Mouse (Mus musculus) lung, embryonic 14.5 days (tissue): Measurements from ENCODE around the gene Fam207a. TPM values are rescaled to one million over a fixed set of nuclear protein-coding genes. Genes with fewer than 3 reads are reported as not detected.

Experiments used
- ATAC-seq: fragments of 200-750 bp; cut with Nextera tagmentation; 2 replicates; pipeline ENCODE4 v1.8.0; 2017; ENCODE audit warnings: mild to moderate bottlenecking, moderate TSS enrichment, moderate library complexity; ENCODE audit not compliant: insufficient read depth
- DNase-seq: peaks from one replicate; pipeline ENCODE4 v3.0.0-alpha.2; 2015
- H3K27ac ChIP-seq: fragments of 300-500 bp; sonication (generic); 2 replicates; pipeline ENCODE4 v1.5.1; 2014; ENCODE audit warnings: low read depth, mild to moderate bottlenecking, moderate library complexity
- H3K27me3 ChIP-seq: fragments of 300-500 bp; sonication (generic); 2 replicates; pipeline ENCODE4 v1.6.1; 2014; ENCODE audit warnings: low read length, control low read depth; ENCODE audit not compliant: insufficient read depth
- H3K36me3 ChIP-seq: fragments of 300-500 bp; sonication (generic); 2 replicates; pipeline ENCODE4 v1.6.1; 2014; ENCODE audit warnings: control low read depth; ENCODE audit not compliant: insufficient read depth
- H3K4me1 ChIP-seq: fragments of 300-500 bp; sonication (generic); 2 replicates; pipeline ENCODE4 v1.6.1; 2014; ENCODE audit warnings: antibody characterized with exemption, control low read depth; ENCODE audit not compliant: insufficient read depth
- H3K4me2 ChIP-seq: fragments of 300-500 bp; sonication (generic); 2 replicates; pipeline ENCODE4 v1.6.1; 2014; ENCODE audit warnings: mild to moderate bottlenecking
- H3K4me3 ChIP-seq: fragments of 300-500 bp; sonication (generic); 2 replicates; pipeline ENCODE4 v1.5.1; 2014; ENCODE audit warnings: low read depth, low read length
- H3K9ac ChIP-seq: fragments of 300-500 bp; sonication (generic); 2 replicates; pipeline ENCODE4 v1.6.1; 2014
- H3K9me3 ChIP-seq: fragments of 300-500 bp; sonication (generic); 2 replicates; pipeline ENCODE4 v1.6.1; 2016; ENCODE audit warnings: low read depth, low read length, control low read depth
- CTCF ChIP-seq: IDR thresholded peaks from 2 replicates; pipeline ENCODE4 v1.5.1; 2016; ENCODE audit warnings: antibody characterized with exemption, low read depth
- WGBS: fragments of 180-500 bp; shearing (Covaris S2); extraction: QIAGEN DNeasy Blood & Tissue Kit; methylation state at CpG from one replicate; pipeline ENCODE4 v1.1.7; 2014; 5-methylcytosine and 5-hydroxymethylcytosine counted together
- polyA plus RNA-seq: library from polyadenylated mRNA; unstranded; fragments of >200 nt; fragmentation: Nextera tagmentation; extraction: Ambion mirVana; gene quantifications from 2 replicates; pipeline ENCODE4 v1.2.1, GENCODE M21; 2014

Fam207a gene
- polyA plus RNA-seq, 1 experiment from 2014 or later = 43.8 TPM

- peaks cover 5% of the 10 kb centered on the region; the same call in 1 of the 2 replicates for H3K4me1 ChIP-seq
- H3K27ac ChIP-seq = no peak overlapping the region
- TF ChIP-seq CTCF = no peak
- no peaks in the 10 kb centered on the region for H3K27me3 ChIP-seq
- 76% methylated on average over 3 of the region's 3 CpGs for WGBS
- H3K4me3 ChIP-seq = no peak overlapping the region
- no peak overlapping the region for H3K9ac ChIP-seq
- H3K4me2 ChIP-seq = no peak overlapping the region
- no peaks in the 10 kb centered on the region for H3K36me3 ChIP-seq
- no peaks in the 10 kb centered on the region for H3K9me3 ChIP-seq
- no peak for DNase-seq
- no peak for ATAC-seq
Measured at GRCm38 (mm10) chr10:77457701-77458100, 57.9 kb downstream of the Fam207a start.

GRCm38 (mm10) chr10:77456507-77456906 lies 59.1 kb downstream of the Fam207a start:
- DNase-seq (no peak), ATAC-seq (no peak)
- Histone ChIP-seq H3K4me1 (peaks cover 5% of the 10 kb centered on the region; the same call in 1 of the 2 replicates), H3K36me3 (no peaks in the 10 kb centered on the region), H3K27ac (peak overlapping the region; percentile 30; the same call in 1 of the 2 replicates), H3K9ac (no peak overlapping the region), H3K27me3 (no peaks in the 10 kb centered on the region), H3K9me3 (no peaks in the 10 kb centered on the region), H3K4me3 (no peak overlapping the region), H3K4me2 (no peak overlapping the region)
- no peak for TF ChIP-seq CTCF
- 70% methylated on average over 7 of the region's 7 CpGs for WGBS

GRCm38 (mm10) chr10:77455251-77456010 lies 60.2 kb downstream of the Fam207a start:
- peak; percentile 45; the same call in 1 of the 2 replicates for ATAC-seq
- no peaks in the 10 kb centered on the region for H3K36me3 ChIP-seq
- H3K27ac ChIP-seq = peak overlapping the region; percentile 46; the same call in 1 of the 2 replicates
- no peak overlapping the region for H3K4me3 ChIP-seq
- no peaks in the 10 kb centered on the region for H3K9me3 ChIP-seq
- peak; percentile 57 for DNase-seq
- H3K9ac ChIP-seq = no peak overlapping the region
- peaks cover 5% of the 10 kb centered on the region; the same call in 1 of the 2 replicates for H3K4me1 ChIP-seq
- no peak for TF ChIP-seq CTCF
- H3K27me3 ChIP-seq = no peaks in the 10 kb centered on the region
- H3K4me2 ChIP-seq = no peak overlapping the region
- WGBS = 64% methylated on average over 14 of the region's 14 CpGs

- DNase-seq = no peak
- Histone ChIP-seq H3K9me3 (no peaks in the 10 kb centered on the region), H3K27me3 (no peaks in the 10 kb centered on the region), H3K9ac (no peak overlapping the region), H3K4me3 (no peak overlapping the region), H3K4me1 (peaks cover 9% of the 10 kb centered on the region; the same call in 1 of the 2 replicates), H3K4me2 (no peak overlapping the region), H3K27ac (no peak overlapping the region), H3K36me3 (no peaks in the 10 kb centered on the region)
- ATAC-seq = no peak
- TF ChIP-seq CTCF = no peak
- 42% methylated on average over 6 of the region's 6 CpGs for WGBS
Measured at GRCm38 (mm10) chr10:77454795-77455194, 60.8 kb downstream of the Fam207a start.

GRCm38 (mm10) chr10:77451822-77452221 lies 63.8 kb downstream of the Fam207a start:
- H3K4me1 ChIP-seq = peaks cover 24% of the 10 kb centered on the region
- no peaks in the 10 kb centered on the region for H3K27me3 ChIP-seq
- TF ChIP-seq CTCF = no peak

GRCm38 (mm10) chr10:77450159-77450464 lies 65.5 kb downstream of the Fam207a start:
- no peak overlapping the region for H3K9ac ChIP-seq

More at GRCm38 (mm10) chr10:77451822-77452221, 63.8 kb downstream of the Fam207a start:
- 87% methylated on average over 4 of the region's 4 CpGs for WGBS
- DNase-seq (no peak), ATAC-seq (no peak)
- H3K9ac ChIP-seq = no peak overlapping the region
- H3K27ac ChIP-seq = no peak overlapping the region
- no peak overlapping the region for H3K4me3 ChIP-seq
- H3K9me3 ChIP-seq = no peaks in the 10 kb centered on the region
- no peak overlapping the region for H3K4me2 ChIP-seq
- H3K36me3 ChIP-seq = no peaks in the 10 kb centered on the region

GRCm38 (mm10) chr10:77449315-77450158 lies 66.0 kb downstream of the Fam207a start:
- Histone ChIP-seq H3K27ac (peak overlapping the region; percentile 60), H3K27me3 (no peaks in the 10 kb centered on the region), H3K9me3 (no peaks in the 10 kb centered on the region), H3K9ac (peak overlapping the region; percentile 34; the same call in 1 of the 2 replicates), H3K4me1 (peaks cover 19% of the 10 kb centered on the region), H3K4me2 (peak overlapping the region; percentile 62), H3K4me3 (peak overlapping the region; percentile 24), H3K36me3 (no peaks in the 10 kb centered on the region)
- peak; percentile 60 for DNase-seq
- no peak for TF ChIP-seq CTCF
- ATAC-seq = peak; percentile 78
- 16% methylated on average over 23 of the region's 23 CpGs for WGBS

More at GRCm38 (mm10) chr10:77450159-77450464, 65.5 kb downstream of the Fam207a start:
- Histone ChIP-seq H3K4me1 (peaks cover 19% of the 10 kb centered on the region), H3K4me3 (no peak overlapping the region), H3K27me3 (no peaks in the 10 kb centered on the region), H3K27ac (peak overlapping the region; percentile 60; the same call in 1 of the 2 replicates), H3K9me3 (no peaks in the 10 kb centered on the region), H3K36me3 (no peaks in the 10 kb centered on the region), H3K4me2 (peak overlapping the region; percentile 62)
- TF ChIP-seq CTCF = no peak
- ATAC-seq (peak; percentile 28; the same call in 1 of the 2 replicates), DNase-seq (no peak)
